Mouse (Mus musculus) intestine, postnatal 0 days (tissue): Measurements from ENCODE around the gene Noct. TPM values are rescaled to one million over a fixed set of nuclear protein-coding genes. Genes with fewer than 3 reads are reported as not detected.

Source experiments
- ATAC-seq: fragments of 200-750 bp; cut with Nextera tagmentation; 2 replicates; pipeline ENCODE4 v1.8.0; 2017; ENCODE audit warnings: mild to moderate bottlenecking, moderate TSS enrichment, moderate library complexity
- H3K27ac ChIP-seq: fragments of 300-500 bp; sonication (generic); 2 replicates; pipeline ENCODE4 v1.5.1; 2014; ENCODE audit warnings: mild to moderate bottlenecking, low read depth, low read length, moderate library complexity
- H3K27me3 ChIP-seq: fragments of 300-500 bp; sonication (generic); replicated peaks from 2 replicates; pipeline ENCODE4 v1.6.1; 2014; ENCODE audit warnings: low read length, mixed read lengths; ENCODE audit not compliant: control insufficient read depth, insufficient read depth
- H3K36me3 ChIP-seq: fragments of 300-500 bp; sonication (generic); 2 replicates; pipeline ENCODE4 v1.6.1; 2014; ENCODE audit warnings: mild to moderate bottlenecking, moderate library complexity; ENCODE audit not compliant: control insufficient read depth, insufficient read depth
- H3K4me1 ChIP-seq: fragments of 300-500 bp; sonication (generic); replicated peaks from 2 replicates; pipeline ENCODE4 v1.6.1; 2014; ENCODE audit warnings: antibody characterized with exemption, low read length, mixed read lengths; ENCODE audit not compliant: control insufficient read depth, insufficient read depth
- H3K4me2 ChIP-seq: fragments of 300-500 bp; sonication (generic); replicated peaks from 2 replicates; pipeline ENCODE4 v1.6.1; 2014; ENCODE audit warnings: low read depth, mild to moderate bottlenecking, moderate library complexity
- H3K4me3 ChIP-seq: fragments of 300-500 bp; sonication (generic); 2 replicates; pipeline ENCODE4 v1.5.1; 2014; ENCODE audit warnings: low read depth, low read length
- H3K9ac ChIP-seq: fragments of 300-500 bp; sonication (generic); 2 replicates; pipeline ENCODE4 v1.6.1; 2014; ENCODE audit warnings: mild to moderate bottlenecking, low read depth, low read length
- H3K9me3 ChIP-seq: fragments of 300-500 bp; sonication (generic); 2 replicates; pipeline ENCODE4 v1.6.1; 2016; ENCODE audit warnings: mixed run types; ENCODE audit not compliant: control insufficient read depth
- CTCF ChIP-seq: sonication (generic); IDR thresholded peaks from 2 replicates; pipeline ENCODE4 v1.5.1; 2016; ENCODE audit warnings: low read depth, mild to moderate bottlenecking, control low read depth, antibody characterized with exemption, moderate library complexity
- WGBS: fragments of 180-500 bp; shearing (Covaris S2); extraction: QIAGEN DNeasy Blood & Tissue Kit; methylation state at CpG from one replicate; pipeline ENCODE4 v1.1.7; 2014; 5-methylcytosine and 5-hydroxymethylcytosine counted together
- polyA plus RNA-seq: library from polyadenylated mRNA; unstranded; fragments of >200 nt; fragmentation: Nextera tagmentation; extraction: Ambion mirVana; gene quantifications from 2 replicates; pipeline ENCODE4 v1.2.1, GENCODE M21; 2015

The Noct gene
- polyA plus RNA-seq, 1 experiment from 2014 or later: 12.0 TPM

GRCm38 (mm10) chr3:51252689-51253402 is 28.6 kb downstream of the Noct start:
- ATAC-seq: no peak
- H3K9ac ChIP-seq: no peak overlapping the region
- TF ChIP-seq CTCF: no peak
- peaks cover 72% of the 10 kb centered on the region for H3K36me3 ChIP-seq
- H3K9me3 ChIP-seq: no peaks in the 10 kb centered on the region
- no peaks in the 10 kb centered on the region for H3K27me3 ChIP-seq
- WGBS: 90% methylated on average over 12 of the region's 12 CpGs
- H3K4me1 ChIP-seq: no peaks in the 10 kb centered on the region
- no peak overlapping the region for H3K4me3 ChIP-seq
- no peak overlapping the region for H3K4me2 ChIP-seq
- H3K27ac ChIP-seq: no peak overlapping the region

- no peaks in the 10 kb centered on the region for H3K27me3 ChIP-seq
- WGBS: 86% methylated on average over 7 of the region's 7 CpGs
- no peak overlapping the region for H3K27ac ChIP-seq
- no peaks in the 10 kb centered on the region for H3K9me3 ChIP-seq
- no peak overlapping the region for H3K4me3 ChIP-seq
- H3K4me2 ChIP-seq: no peak overlapping the region
- peaks cover 81% of the 10 kb centered on the region for H3K36me3 ChIP-seq
- no peak for ATAC-seq
- no peaks in the 10 kb centered on the region for H3K4me1 ChIP-seq
- H3K9ac ChIP-seq: no peak overlapping the region
- TF ChIP-seq CTCF: no peak
These were observed 30.5 kb downstream of the Noct start for GRCm38 (mm10) chr3:51254784-51255183.

GRCm38 (mm10) chr3:51256450-51256849 is 32.2 kb downstream of the Noct start:
- H3K4me2 ChIP-seq: no peak overlapping the region
- no peak overlapping the region for H3K4me3 ChIP-seq
- ATAC-seq: no peak
- H3K4me1 ChIP-seq: no peaks in the 10 kb centered on the region
- no peak for TF ChIP-seq CTCF
- no peaks in the 10 kb centered on the region for H3K9me3 ChIP-seq
- peaks cover 90% of the 10 kb centered on the region for H3K36me3 ChIP-seq
- no peak overlapping the region for H3K9ac ChIP-seq
- no peaks in the 10 kb centered on the region for H3K27me3 ChIP-seq
- no peak overlapping the region for H3K27ac ChIP-seq
- WGBS: 91% methylated on average over 12 of the region's 12 CpGs

GRCm38 (mm10) chr3:51258070-51258469 is 33.8 kb downstream of the Noct start:
- Histone ChIP-seq H3K36me3 (peaks cover 91% of the 10 kb centered on the region), H3K4me1 (no peaks in the 10 kb centered on the region), H3K27ac (no peak overlapping the region), H3K27me3 (no peaks in the 10 kb centered on the region), H3K4me2 (no peak overlapping the region), H3K9me3 (no peaks in the 10 kb centered on the region), H3K4me3 (no peak overlapping the region), H3K9ac (no peak overlapping the region)
- TF ChIP-seq CTCF: no peak
- ATAC-seq: no peak
- 93% methylated on average over 5 of the region's 5 CpGs for WGBS

GRCm38 (mm10) chr3:51262942-51263341 is 38.7 kb downstream of the Noct start:
- TF ChIP-seq CTCF: no peak
- Histone ChIP-seq H3K4me3 (no peak overlapping the region), H3K4me1 (no peaks in the 10 kb centered on the region), H3K27me3 (no peaks in the 10 kb centered on the region), H3K27ac (no peak overlapping the region), H3K4me2 (no peak overlapping the region), H3K9ac (no peak overlapping the region), H3K9me3 (no peaks in the 10 kb centered on the region), H3K36me3 (peaks cover 72% of the 10 kb centered on the region)
- ATAC-seq: no peak
- WGBS: 73% methylated on average over 8 of the region's 8 CpGs

GRCm38 (mm10) chr3:51268434-51268833 is 44.2 kb downstream of the Noct start:
- 71% methylated on average over 12 of the region's 12 CpGs for WGBS
- Histone ChIP-seq H3K4me1 (no peaks in the 10 kb centered on the region), H3K27me3 (no peaks in the 10 kb centered on the region), H3K27ac (no peak overlapping the region), H3K4me3 (no peak overlapping the region), H3K4me2 (no peak overlapping the region), H3K36me3 (peaks cover 21% of the 10 kb centered on the region), H3K9me3 (no peaks in the 10 kb centered on the region), H3K9ac (no peak overlapping the region)
- TF ChIP-seq CTCF: no peak
- ATAC-seq: no peak
